Comparison of ENCODE assay signal across 8 mouse cellular contexts in the genomic region with DNA sequence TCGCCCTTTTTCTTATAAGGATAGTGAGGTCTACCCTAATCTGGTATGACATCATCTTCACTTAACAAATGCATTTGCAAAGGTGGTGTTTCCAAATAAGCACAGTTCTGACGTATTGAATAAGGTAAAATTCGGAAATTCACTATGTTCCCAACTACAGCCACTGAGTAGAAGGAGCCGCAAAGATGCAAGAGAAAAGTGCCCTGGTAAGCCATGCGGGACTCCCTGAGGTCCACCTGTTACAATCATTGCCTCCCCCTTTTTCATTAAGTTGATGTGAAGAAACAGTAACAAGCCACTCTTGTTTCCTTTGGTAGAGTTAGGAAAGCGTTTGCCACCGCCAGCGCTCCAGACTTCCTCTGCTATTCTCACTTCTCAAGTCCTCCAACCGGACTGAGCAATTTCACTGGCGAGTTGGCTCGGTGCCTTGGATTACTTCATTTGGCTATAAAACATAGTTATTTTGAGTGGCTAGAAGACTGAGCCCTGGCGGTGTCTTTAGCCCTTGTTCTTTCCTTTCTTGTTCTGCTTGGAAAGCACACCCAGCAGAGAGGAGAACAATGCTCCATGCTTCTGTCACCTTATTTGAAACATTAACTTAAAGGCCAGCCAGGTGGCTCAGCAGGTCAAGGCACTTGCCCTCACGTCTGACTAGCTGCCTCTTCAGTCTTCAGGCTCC. TPM values are rescaled to one million over a fixed set of nuclear protein-coding genes. Genes with fewer than 3 reads are reported as not detected.
DNase-seq lines count a peak whose midpoint lies in the region; ATAC-seq and TF ChIP-seq lines count a peak whose summit lies in the region.

No protein-coding gene starts in this region.

- TF ChIP-seq CTCF in layer of hippocampus, adult 2 months (conservative IDR thresholded peaks at IDR 0.05) = 0 out of 2 replicates have a peak, but pooled peaks have one; percentile 14
- TF ChIP-seq CTCF in bone marrow macrophage, adult 2 months (IDR thresholded peaks at IDR 0.05; ENCODE audit: low read depth, low read length) = no peak

- peak; percentile 86 for ATAC-seq in megakaryocyte progenitor cell, adult 5-6 weeks (replicated peaks; ENCODE audit: poor library complexity)
- no peak for ATAC-seq in erythroid progenitor cell, adult 5-6 weeks (replicated peaks; ENCODE audit: low FRiP score, poor library complexity, severe bottlenecking)

- H3K27ac ChIP-seq in layer of hippocampus, adult 2 months = no peak overlapping the region
- peak overlapping the region; percentile 67 for H3K27ac ChIP-seq in bone marrow macrophage, adult 2 months (ENCODE audit: insufficient read depth, low read depth, low read length)

- TF ChIP-seq POLR2A in bone marrow macrophage, adult 2 months (IDR thresholded peaks at IDR 0.05; ENCODE audit: borderline replicate concordance, low read depth, low read length) = no peak

- no peak overlapping the region for H3K4me3 ChIP-seq in layer of hippocampus, adult 2 months
- H3K4me3 ChIP-seq in bone marrow macrophage, adult 2 months (ENCODE audit: insufficient read depth, low read length) = peak overlapping the region; percentile 38

- no peak for DNase-seq in layer of hippocampus, adult 2 months (ENCODE audit: low spot score in 2 of 2)
- DNase-seq in layer of hippocampus, adult 9-10 months (ENCODE audit: low spot score) = no peak
- DNase-seq in heart, adult 8-10 months (ENCODE audit: low spot score) = peak; percentile 94
- DNase-seq in kidney, postnatal 14 days = peak; percentile 88
- DNase-seq in retina, postnatal 1 day = no peak

- peaks cover 13% of the 10 kb centered on the region for H3K4me1 ChIP-seq in bone marrow macrophage, adult 2 months (ENCODE audit: control insufficient read depth, insufficient read depth, low read length)

RNA-seq across cellular contexts. Expression of gene B4galt1, which starts 14.9 kb away (rescaled TPM):
- 10 to 100 TPM in 1 of 2 experiments, 1 to 10 TPM in 1; 8.5 to 10.8 TPM for total RNA-seq in layer of hippocampus, adult 2 months (2021)
- 75.9 and 77.7 TPM in 2 replicates for polyA plus RNA-seq in bone marrow macrophage, adult 2 months (2012; ENCODE audit: insufficient read depth, insufficient read length, missing spikeins)
- 10 to 100 TPM; 53.9 to 60.3 (median 57.4) TPM for total RNA-seq in heart, adult 8-10 months (2022)
- 69.8 and 71.5 TPM in 2 replicates for total RNA-seq in megakaryocyte progenitor cell, adult 5-6 weeks (2015)
- 41.2 and 46.5 TPM in 2 replicates for total RNA-seq in megakaryocyte progenitor cell, adult 5-6 weeks (2017)
- total RNA-seq in erythroid progenitor cell, adult 5-6 weeks (2015; ENCODE audit: low replicate concordance) = 49.4 and 49.9 TPM in 2 replicates
- total RNA-seq in erythroid progenitor cell, adult 5-6 weeks (2017; ENCODE audit: low replicate concordance) = 43.9 and 46.2 TPM in 2 replicates

RNA-seq across cellular contexts. Expression of gene Spink4, which starts 51.2 kb away (rescaled TPM):
- not detected for total RNA-seq in layer of hippocampus, adult 2 months (2021)
- polyA plus RNA-seq in bone marrow macrophage, adult 2 months (2012; ENCODE audit: insufficient read depth, insufficient read length, missing spikeins) = not detected in 2 replicates
- 1 to 10 TPM in 1 of 4 experiments, under 1 TPM in 2, not detected in 1; 0.82 to 1.3 (median 0.94) TPM for total RNA-seq in heart, adult 8-10 months (2022)
- total RNA-seq in megakaryocyte progenitor cell, adult 5-6 weeks (2015) = not detected in 2 replicates
- total RNA-seq in megakaryocyte progenitor cell, adult 5-6 weeks (2017) = not detected in 2 replicates
- not detected in 2 replicates for total RNA-seq in erythroid progenitor cell, adult 5-6 weeks (2015; ENCODE audit: low replicate concordance)
- total RNA-seq in erythroid progenitor cell, adult 5-6 weeks (2017; ENCODE audit: low replicate concordance) = not detected in 2 replicates

Comparison
In these comparisons a context has a peak if more than half of its experiments do, and no peak if none do; other contexts are left out.
1. DNase-seq: peak in heart, adult 8-10 months (single experiment) and kidney, postnatal 14 days (single experiment); none in layer of hippocampus, adult 2 months (0 of 2), layer of hippocampus, adult 9-10 months (single experiment) and retina, postnatal 1 day (single experiment).